Mouse (Mus musculus): Measurements from ENCODE around the gene Ezr.

The Ezr gene

DNA sequence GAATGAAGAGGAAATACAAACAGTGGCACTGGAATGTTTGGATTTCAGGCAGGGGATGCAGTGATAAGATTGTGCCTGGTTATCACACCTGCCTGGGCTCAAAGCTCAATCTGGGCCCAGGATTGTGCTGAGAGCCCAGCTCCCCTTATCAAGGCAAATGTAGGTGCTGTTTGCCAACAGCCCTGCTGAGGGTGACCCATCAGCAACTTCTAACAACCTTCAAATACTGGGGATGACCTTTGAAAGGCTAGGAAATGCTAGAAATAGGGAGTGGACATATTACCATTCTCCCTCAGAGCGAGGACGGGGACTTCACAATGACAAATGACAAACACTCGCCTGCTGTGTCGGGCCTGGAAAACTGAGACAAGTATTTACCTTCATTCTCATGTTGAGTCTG is 15.8 kb downstream of the Ezr start:
- no peak for DNase-seq

DNA sequence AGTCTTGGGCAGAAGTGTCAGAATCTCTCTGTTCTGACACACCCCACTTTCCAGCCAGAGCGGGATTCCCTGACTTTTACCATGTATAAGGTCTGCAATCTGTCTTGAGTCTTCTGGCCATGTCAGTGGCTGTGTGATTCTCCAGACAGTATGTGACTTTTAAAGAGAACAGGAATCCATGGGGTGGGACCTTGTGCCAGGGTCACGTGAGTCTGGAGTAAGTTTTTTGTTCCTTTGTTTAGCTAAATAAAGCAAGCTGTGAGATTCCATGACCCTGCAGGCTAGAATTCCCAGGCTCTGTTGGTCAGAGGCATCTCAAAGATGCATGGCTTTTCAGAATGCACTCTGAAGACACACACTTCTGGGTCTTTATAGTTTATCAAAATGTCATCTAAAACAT is 16.7 kb downstream of the Ezr start:
- no peak for DNase-seq

DNA sequence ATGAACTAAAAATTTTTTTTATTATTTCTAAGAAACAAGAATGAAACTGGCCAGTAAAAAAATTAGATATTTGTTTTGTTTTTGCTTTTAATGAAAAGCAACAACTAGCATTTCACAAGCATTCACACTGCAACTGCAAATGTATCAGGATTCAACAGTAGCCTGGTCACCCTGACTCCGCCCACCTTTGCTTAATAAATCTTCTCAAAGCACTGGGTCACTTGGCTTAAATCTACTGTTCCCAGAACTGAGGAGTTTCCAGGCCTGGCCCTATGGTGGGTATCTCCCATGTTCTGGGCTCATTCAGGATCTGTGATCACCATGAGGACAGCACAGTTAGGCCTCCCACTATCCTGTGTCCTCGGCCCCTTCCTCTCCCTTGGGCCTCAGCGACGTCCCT is 17.9 kb downstream of the Ezr start:
- DNase-seq = no peak

DNA sequence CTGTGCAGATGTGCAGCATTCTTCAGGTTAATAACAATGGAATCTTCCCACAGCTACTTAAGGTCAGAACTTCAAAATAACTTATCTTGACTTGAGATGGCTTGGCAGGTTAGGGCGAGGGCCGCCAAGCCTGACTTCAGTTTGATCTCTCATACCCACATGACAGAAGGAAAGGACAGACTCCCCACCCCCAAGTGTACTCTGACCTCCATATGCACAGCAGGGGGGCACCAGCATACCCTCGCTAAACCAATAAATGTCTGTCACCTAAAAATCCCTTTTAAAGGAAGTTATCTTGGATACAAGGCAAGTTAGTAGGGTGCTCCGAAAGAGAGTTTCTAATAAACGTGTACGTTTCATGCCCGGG is 18.4 kb downstream of the Ezr start:
- DNase-seq = no peak

DNA sequence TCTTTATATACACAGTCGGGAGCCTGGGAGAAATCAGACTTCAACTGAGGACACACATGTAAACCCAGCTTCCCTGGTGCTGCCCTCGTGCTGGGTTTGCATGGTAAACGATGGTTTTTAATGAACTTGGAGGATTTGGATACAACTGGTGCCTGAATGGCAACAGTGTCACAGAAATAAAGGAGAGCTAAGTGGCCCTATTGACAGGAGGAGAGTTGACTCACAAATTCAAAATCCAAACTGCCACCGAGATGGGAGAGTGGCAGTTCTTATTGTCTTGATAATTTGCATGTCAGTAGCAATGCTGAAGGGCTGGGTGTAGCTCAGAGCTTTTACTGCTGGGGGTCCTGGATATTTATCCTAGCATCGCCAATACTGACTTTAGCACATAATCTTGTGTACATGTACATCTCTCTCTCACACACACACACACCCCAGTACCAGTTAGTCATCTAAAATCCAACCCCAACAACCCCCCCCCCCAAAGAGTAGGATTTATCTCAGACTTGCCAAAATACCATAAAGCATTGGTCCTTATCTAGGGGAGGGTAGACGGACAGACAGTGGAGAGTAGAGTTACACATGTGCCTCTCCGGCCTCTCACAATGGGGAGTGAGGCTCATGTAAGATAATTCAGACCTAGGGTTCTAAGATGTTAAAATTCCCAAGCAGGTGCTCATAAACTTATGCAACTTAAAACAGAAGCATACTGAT is 18.9 kb downstream of the Ezr start:
- no peak for DNase-seq

DNA sequence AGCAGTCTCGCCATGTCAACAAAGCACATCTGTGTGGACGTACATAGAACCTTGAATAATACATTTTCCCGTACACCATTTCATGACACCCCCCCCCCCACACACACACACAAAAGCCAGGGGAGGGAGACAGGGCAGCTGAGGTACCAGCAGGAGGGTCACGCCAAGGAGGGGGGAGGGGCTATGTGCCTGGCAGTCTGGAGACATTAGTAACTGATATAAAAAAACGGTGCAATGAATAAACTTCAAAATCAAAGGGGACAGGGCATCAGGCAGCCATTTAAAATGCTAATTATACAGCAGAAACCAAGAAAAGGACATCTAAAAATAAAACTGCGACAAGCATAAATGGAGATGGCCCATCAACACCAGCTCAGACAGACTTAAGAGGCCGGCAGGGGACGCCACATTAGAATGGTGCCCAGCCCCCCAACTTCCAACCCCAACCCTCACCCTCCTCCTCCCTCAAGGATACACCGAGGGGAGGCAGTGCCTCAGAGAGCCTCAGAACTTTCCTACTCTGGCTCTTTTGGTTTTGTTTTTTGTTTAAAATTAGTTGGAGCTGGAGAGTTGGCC is 22.8 kb downstream of the Ezr start:
- no peak for DNase-seq

DNA sequence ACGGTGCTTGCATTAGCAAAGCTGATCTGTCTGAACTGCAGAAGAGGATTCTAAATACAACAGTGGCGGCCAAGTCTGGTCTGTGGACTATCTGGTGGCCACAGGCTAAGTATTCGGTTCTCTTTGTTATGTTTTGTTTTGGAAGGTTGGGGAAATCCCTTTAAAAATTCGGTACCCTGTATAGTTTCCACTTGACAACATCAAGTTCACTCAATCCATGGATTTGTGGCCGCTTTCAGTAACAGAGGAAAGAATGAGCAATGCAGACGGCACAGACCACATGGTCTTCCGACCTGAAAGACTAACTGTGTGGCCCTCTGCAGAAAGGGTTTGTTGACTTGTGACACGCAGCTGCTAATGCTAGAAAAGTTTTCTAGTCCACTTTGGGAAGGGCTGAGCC is 23.7 kb downstream of the Ezr start:
- no peak for DNase-seq

DNA sequence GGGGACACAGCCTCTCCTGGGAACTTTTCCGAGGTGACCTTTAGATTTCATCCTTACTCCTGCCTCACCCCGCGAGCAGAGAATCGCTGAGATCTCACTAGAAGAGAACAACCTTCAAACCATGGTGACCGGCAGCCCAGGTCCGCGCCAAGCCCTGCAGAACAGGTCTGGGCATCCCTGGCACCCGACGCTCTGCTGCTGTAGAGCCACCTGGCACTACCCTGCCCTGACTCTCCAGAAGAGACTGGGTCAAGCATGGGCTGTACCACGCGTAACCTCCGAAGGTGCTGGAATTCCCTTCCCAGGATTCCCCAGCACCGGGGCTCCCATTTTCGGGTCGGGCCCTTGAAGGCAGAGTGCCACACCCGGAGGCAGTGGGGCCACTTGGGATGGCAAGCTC is 24.7 kb downstream of the Ezr start:
- no peak for DNase-seq

DNA sequence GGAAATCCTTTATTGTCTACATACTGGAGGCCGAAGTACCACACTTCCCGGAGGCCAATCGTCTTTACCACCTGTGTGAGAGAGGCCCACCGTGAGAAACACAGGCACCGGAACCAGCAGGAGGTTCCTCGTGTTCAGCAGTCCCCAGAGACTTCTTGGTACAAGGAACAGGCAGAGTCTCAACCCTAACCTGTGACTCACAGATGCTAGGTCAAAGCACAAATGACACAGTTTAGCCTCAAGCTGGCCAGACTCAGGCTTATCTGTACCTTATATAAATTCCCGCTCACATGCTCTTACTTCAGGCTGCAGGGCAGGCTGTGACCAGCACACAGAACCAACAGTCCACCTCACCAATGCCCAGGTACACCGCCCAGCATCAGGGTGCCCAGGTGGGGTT is 26.7 kb downstream of the Ezr start:
- no peak for DNase-seq

DNA sequence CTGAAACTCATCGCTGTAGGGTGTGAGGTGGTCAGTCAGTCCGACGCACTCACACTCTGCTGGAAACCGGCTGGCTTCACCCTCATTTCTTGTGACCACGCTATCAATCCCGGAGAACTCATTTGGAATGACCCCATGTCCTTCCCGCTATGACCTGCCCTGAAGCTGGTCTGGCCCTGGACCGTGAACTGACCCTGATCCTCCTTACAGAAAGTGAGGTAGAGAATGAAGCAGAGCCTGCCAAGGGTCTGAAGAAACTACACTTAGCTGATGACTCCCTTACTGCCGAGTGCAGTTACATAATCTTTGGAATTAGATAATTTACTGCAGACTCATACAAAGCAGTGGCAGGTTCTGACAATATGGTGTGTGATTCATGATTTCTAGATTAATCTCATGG is 27.4 kb downstream of the Ezr start:
- DNase-seq = no peak

DNA sequence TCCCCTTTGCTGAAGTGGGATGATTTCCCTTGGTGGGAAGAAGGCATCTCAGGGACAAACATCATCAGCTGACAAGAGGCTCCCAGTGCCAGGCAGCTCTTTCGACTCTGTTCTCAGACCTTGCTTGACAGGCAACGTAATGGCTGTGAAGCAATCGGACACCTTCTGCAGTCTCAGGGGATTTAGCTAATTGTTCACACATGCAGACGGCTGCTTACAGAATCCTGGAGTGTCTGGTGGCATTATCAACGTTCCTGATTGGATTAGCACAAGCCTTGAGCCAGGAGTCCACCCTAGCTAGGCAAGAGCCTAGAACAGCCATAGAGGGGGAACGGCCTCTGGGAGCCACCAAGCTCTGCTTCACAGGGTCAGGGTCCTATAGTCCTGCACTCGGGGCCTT is 30.2 kb downstream of the Ezr start:
- no peak for DNase-seq

DNA sequence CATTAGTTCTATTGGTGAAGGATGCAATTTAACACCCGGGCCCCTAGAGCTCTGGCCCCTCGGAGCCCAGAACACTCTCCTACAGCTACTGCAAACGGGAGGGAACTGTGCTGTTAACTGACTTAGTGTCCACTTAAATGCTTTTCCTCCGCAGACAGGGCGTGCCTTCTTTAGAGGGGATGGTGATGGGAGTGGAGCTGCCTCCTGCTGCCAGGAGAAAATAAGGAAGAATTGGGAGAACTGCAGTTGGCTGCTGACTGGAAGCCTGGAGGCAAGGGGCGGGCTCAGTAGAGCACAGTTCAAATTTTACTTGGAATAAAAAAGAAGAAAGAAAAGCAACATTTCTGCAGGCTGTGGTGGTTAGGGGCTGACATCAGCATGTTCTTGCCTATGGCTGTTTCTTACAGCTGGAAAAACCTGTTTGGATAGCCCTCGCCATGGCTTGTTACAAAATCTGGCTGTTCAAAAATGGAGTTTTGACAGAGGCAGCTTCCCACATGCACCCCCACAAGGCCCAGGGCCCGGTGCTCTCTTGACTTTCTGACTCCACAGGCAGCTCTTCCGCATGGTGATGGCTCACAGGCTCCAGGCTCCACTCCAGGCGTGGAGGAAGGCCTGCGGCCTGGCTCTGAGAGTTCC is 31.2 kb downstream of the Ezr start:
- DNase-seq = no peak

DNA sequence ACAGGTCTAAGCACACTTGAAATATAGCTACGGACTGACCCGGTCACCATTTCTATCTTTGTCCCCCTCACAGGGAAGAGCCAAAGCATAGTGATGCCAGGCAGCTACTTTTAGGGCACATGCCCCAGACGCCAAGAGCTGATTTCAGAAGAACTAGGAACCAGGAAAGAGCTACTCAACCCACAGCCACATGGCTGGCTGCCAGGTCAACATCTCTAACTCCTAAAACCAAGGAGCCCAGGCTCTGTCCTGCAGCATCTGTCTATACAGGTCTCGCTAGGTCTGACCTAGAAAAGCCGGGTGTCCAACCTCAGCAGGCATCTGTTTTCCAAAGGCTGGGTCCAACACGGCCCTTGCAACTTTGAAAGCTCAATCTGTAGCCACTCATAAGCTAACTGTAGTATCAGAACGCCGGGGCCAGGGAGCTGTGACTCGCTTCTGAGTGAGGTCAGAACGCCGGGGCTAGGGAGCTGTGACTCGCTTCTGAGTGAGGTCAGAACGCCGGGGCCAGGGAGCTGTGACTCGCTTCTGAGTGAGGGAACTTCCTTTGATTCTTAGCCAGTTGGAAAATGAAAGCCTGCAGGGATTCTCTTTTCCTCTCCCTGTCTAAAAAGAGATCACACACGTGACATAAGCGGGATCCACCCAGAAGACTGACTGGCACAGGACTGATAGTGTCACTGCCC is 33.7 kb downstream of the Ezr start:
- DNase-seq = no peak

DNA sequence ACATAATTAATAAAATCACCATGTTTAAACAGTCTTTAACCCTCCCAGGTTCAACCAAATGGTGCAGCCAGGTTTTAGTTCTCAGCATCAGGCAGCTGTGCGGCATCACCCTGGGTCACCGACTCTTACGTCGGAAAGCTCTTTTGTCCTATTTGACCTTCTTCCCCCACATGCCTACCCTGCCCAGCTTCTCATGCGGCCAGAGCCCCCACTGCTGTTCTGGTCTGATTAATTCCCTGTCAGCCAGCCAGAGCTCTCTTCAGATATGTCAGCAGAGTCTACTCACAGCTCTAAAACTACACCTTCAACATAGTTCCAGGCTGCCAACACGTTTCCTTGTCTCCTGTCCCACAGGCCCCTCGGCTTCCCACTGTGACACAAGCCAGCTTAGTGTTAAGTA is 35.1 kb downstream of the Ezr start:
- no peak for DNase-seq

DNA sequence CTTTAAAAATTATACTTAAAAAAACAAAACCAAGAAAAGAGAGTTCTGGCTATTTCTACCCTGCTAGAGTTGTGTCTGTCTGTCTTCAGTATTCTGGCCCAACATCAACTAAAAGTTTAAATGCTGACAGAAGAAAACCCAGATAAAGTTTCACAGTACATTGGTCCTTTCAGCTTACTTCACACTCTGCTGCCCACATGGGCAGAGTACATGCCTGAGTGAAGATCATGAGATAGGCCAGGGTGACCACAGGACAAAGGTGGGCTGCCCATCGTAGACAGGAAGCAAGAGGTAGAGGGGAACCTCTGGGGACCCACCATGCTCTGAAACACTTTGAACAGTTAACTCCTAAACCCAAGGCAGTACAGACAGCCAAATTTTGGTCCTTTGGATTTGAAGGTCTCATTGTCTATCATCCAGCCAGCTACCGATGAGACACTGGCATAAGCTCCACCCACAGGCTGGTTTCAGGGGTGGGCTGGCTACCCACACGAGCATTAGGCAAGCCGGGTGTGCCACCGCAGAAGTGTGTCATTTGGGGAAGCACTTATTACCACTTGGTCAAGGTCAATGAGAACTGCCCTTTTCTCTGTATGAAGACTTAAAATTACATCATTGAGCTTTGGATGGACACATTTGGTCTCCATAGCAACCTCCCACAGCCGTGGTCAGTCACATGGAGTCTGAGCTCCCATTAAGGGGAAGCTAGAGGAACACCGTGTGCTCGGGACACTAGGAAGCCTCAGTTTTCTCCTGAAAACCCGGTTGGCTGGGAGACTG is 35.9 kb downstream of the Ezr start:
- no peak for DNase-seq

DNA sequence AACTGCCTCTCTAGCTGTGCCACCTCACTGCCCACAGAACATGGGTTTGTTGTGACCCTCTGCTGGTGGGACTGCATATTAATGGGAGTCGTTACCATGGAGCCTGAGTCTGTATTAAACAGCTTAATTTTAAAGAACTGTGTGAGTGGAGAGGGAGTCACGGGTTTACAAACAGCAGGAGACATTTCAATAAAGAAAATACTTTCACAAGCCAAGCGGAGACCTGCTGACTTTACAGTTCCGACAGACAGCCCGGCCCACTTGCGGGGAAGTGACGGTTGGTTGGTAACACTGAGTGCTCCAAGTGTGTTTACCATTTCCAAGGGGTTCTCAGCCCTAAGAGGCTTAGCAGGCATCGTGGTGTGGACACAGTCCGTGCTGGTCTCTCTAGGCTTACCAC is 36.6 kb downstream of the Ezr start:
- DNase-seq = no peak

DNA sequence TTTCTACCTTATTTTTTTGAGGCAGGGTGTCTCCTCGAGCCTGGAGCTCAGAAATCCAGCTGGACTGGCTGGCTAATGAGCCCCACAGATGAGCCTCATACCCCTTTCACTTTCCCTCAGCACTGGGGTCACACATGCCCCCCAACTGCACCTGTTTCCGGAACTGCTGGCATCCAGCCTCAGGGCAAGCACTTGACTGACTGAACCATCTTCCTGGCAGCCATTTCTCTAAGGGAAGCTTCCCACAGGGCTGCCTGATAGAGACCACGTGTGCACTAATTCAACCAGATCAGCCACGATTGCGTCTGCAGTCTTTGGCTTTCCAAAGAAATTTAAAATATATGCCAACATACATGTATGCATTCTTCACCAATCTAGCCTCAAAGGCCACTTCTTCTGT is 37.1 kb downstream of the Ezr start:
- DNase-seq = no peak

DNA sequence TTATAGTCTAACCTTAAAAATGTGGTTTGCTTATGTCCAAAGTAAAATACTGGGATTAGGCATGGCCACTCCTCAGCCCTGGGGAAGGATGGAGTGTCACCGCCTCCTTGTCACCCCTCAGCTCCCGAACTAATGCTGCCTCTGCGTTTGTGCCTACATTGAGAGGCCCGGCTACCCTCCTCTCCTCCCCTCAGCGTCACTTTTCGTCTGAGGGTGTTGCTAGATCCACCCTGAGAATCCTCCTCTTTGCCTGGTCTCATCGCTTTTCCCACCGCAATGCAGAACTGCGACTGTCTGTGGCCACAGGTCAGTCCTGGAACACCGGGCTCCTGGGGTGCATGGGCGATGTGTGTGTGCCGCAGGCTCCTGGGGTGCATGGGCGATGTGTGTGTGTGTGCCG is 37.7 kb downstream of the Ezr start:
- no peak for DNase-seq

DNA sequence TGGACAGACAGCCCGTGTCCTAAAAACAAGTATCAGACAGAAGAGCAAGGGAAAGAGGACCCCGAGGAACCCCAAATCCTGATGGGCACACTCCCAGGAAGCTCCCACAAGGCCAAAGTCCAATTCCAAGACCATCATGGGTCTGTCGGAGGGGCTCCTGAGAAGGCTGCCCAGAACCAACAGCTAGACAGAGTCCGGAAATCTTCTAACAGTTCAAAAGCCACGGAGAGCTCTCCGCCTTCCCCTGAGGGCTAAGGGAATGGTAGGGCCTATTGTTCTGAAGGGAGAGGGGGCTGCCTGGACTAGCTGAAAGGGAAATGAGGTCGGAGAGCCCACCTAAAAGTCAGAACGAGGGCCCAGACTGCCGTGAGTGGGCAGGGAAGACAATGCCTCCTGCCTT is 38.2 kb downstream of the Ezr start:
- no peak for DNase-seq

DNA sequence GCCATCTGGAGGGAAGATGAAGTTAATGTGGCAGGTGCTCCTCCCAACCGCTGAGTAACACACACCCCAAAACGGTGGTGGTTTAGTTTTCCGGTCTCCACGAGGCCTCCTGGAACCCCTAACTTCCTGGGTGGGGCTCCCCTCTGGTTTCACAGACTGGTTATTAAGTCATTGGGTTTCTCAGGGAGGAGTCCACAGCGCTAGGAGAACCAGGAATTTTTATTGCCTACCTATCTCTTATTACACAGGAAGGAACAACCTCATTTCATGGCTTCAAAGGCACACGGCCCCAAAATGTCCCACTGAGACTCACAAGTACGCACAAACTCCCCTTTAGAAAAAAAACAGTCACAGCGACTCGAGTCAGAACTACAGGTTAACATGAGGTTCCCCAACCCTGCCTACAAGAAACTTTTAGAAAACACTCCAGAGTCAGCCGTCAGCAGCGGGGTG is 38.8 kb downstream of the Ezr start:
- DNase-seq = no peak

DNA sequence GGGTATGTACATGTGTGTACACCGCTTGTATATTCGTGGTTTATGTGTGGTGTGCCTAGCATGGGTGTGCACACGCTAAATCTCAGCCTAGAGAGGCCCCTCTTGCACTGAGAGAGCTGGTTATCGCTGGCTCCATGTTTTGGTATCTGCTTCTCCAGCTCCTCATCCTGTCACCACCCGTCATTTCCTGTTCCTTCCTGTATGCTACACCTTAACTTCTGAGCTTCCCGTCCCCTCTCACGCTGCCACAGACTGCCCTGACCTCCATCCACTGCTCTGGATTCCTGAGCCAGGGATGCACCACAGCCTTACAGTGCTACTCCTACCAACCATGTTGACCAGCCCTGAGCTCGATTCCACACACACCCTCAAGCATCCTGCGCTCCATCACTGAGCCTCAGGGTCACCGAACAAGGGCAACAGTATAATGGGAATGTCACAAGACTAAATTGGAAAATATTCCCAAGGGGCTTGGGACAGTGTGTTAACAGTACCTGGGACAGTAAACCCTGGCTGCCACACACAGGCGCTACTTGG is 39.5 kb downstream of the Ezr start:
- DNase-seq = no peak

DNA sequence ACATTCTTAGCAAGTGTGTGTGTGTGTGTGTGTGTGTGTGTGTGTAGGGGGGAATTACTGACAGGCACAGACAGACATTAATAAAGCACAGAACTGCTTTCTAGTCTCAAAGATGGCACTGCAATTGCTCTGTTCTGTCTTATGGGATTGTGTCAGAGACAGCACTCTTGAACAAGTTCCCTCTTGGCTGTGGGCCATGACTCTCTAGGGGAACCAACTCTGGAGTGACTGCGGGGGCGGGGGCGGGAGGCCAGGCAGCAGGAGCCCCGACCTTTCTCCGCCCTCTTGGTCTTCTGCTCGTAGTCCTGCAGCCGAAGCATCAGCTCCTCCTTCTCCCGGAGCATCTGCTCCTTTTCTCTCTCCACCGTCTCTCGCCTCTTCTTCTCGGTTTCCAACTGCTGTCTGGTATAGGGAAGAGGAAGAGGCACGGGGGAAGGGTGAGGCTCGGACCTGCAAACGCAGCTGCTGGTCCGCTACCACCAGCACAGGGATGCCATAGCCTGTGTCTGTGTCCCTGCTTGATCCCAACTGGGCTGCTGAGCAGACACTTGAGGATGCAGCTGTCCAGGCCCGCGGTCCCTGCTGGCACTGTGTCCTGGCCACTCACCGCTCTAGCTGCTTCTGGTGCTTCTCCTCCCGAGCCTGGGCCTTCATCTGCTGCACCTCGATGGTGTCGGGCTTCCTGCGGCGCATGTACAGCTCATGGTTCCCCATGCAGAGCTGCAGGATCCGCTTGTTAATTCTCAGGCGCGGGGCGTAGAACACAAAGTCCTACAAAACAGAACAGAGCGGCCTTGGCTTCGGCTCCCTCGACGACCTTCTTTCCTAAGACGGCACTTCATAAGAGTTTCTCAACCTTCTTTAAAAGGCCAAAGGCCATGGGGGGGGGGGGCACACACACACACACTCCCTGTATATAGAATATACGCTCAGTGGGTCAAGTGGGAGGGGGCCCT is 40.2 kb downstream of the Ezr start:
- peak; percentile 39 for DNase-seq

All from right cerebral cortex, postnatal 4 days (tissue).